Mouse (Mus musculus) Patski (cell line): ENCODE measurements around the gene Crybg3. TPM values are rescaled to one million over a fixed set of nuclear protein-coding genes. Genes with fewer than 3 reads are reported as not detected.

ENCODE experiments used
- ATAC-seq: fragments of 100-300 bp; one replicate; pipeline ENCODE4 v1.8.0; 2021
- CTCF ChIA-PET: fragments of 350-600 bp; sonication (Branson Sonifier 250); formaldehyde crosslinking; loops from one replicate; lab custom pipeline; 2022; ENCODE audit warnings: inconsistent platforms; lab: Charles Lee
- POLR2A ChIA-PET: fragments of 350-600 bp; sonication (Branson Sonifier 250); formaldehyde crosslinking; loops from one replicate; lab custom pipeline; 2022; ENCODE audit warnings: antibody characterized with exemption, inconsistent platforms; lab: Charles Lee
- DNase-seq: peaks from one replicate; pipeline ENCODE4 v3.0.0-alpha.2; 2011; ENCODE audit warnings: low read depth, low spot score
- H3K27me3 ChIP-seq: fragments of 371-371 bp; one replicate; pipeline ENCODE4 v1.5.1; 2021
- CTCF ChIP-seq: fragments of 100-300 bp; IDR thresholded peaks from one replicate; pipeline ENCODE4 v1.5.1; 2021
- in situ Hi-C: fragments of 300-500 bp; cut with MboI; formaldehyde crosslinking; loops from 3 replicates; pipeline ENCODE4 v1.11.1; 2018; ENCODE audit warnings: low pct_unique_long_range_greater_than_20kb, mixed read lengths
- polyA plus RNA-seq: library from polyadenylated mRNA; unstranded; gene quantifications from one replicate; pipeline ENCODE4 v1.2.3, GENCODE M21; 2021

Gene Crybg3
- polyA plus RNA-seq, 1 experiment from 2014 or later: 3.5 TPM

DNA sequence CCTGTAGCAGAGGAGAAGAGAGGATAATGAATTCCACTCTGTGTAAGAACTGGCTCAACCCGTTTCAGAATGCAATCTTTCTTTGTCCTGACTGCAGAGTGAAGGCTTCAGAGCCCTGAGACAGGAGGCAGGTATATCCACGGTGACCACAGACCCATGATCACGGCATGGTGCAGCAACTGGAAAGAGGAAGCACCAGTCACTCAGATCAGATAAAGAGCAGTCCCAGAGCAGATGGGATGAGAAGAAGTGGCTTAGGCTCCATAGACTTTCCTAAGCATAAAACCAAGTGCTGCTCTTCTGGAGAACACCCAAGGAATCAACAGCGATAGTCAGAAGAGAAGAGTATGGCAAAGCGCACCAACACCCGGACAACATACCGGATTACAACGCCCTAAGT is 21.5 kb downstream of the Crybg3 start:
- H3K27me3 ChIP-seq: no peaks in the 10 kb centered on the region
- TF ChIP-seq CTCF: no peak
- in situ Hi-C loops: no loop called here
- ChIA-PET CTCF (no interaction called here), POLR2A (no interaction called here)
- DNase-seq (no peak), ATAC-seq (no peak)

DNA sequence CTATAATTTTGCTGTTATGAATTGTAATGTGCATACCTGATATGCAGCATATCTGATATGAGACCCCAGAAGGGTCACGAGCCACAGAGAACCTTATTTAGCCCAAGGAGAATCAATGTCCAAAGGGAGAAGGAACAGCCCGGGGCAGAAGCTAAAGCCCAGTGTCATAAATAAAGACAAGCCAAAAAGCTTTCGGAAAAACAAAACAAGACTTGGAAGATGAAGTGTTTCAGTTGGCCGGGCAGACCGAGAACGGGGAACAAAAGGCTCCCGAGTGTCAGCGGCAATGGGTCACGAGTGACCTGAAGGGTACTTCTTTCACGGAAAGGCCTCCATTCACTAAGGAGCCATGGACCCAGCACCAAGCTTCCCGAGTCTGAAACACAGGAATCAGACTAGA is 26.8 kb downstream of the Crybg3 start:
- DNase-seq (no peak), ATAC-seq (no peak)
- in situ Hi-C loops: no loop called here
- no peaks in the 10 kb centered on the region for H3K27me3 ChIP-seq
- POLR2A ChIA-PET: no interaction called here
- CTCF ChIA-PET: no interaction called here
- TF ChIP-seq CTCF: no peak

DNA sequence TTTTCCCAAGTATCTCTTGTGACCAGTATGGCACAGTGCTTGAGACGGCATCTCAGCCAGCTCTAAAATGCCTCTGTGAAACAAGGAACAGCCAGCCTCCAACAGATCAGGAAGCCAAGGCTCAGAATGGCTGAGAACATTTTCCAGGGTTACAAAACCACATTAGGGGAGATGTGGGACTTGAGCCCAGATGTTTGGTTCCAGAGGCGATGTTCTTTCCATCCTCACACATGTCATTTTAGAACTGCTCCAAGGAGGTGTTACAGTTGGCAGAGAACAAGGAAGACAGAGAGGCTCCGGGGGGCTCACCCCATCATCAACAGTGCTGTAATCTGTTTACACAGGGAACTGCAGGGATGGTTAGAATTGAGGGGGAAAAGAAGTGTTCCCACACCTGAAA is 28.1 kb downstream of the Crybg3 start:
- no peak for TF ChIP-seq CTCF
- POLR2A ChIA-PET: interaction anchor here (0.8 kb wide), 1 partner anchor 47 kb away, joined by 3 read pairs; no protein-coding TSS in a partner anchor
- DNase-seq: no peak

DNA sequence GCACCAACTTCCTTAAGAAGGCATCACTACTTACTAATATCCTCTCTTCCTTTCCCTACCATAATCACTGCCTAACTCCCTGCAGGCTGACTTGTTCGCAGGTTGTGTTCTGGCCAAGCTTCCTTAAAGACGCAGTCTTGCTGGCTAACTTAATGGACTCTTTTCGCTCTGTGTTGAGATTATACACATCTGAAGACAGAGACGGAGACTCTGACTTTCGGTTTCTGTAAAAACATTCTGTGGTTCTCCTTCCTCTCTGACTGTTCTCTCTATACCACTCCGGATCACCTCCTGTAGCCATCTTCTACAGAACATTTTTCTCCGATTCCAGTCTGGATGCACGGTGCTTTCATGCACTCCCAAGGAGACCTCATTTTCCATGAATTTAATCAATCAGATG is 30.0 kb downstream of the Crybg3 start:
- in situ Hi-C loops: no loop called here
- DNase-seq: no peak
- TF ChIP-seq CTCF: no peak
- ChIA-PET POLR2A (no interaction called here), CTCF (no interaction called here)
- H3K27me3 ChIP-seq: no peaks in the 10 kb centered on the region
- no peak for ATAC-seq

More for the DNA sequence above, 28.1 kb downstream of the Crybg3 start:
- CTCF ChIA-PET: no interaction called here
- in situ Hi-C loops: no loop called here
- no peak for ATAC-seq
- no peaks in the 10 kb centered on the region for H3K27me3 ChIP-seq

DNA sequence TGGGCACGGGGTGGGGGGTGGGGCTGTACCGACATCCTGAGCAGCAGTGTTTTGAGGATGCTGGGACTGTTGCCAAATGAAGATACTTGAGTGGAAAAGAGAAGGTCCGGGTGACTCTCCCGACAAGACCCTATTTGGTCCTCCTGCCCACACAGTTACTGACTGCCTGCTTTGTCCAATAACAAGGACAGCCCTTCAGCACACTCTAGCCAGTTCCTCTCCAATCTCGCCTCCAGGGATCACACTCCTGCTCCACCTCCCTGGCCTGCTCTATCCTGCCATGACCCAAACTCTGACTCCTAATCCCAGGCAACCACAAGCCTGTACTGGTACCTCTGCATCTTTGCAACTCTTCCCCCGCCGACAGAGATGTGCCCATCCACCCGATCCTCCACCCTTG is 30.9 kb downstream of the Crybg3 start:
- DNase-seq (no peak), ATAC-seq (no peak)
- in situ Hi-C loops: no loop called here
- POLR2A ChIA-PET: no interaction called here
- TF ChIP-seq CTCF: no peak
- no peaks in the 10 kb centered on the region for H3K27me3 ChIP-seq
- CTCF ChIA-PET: no interaction called here

DNA sequence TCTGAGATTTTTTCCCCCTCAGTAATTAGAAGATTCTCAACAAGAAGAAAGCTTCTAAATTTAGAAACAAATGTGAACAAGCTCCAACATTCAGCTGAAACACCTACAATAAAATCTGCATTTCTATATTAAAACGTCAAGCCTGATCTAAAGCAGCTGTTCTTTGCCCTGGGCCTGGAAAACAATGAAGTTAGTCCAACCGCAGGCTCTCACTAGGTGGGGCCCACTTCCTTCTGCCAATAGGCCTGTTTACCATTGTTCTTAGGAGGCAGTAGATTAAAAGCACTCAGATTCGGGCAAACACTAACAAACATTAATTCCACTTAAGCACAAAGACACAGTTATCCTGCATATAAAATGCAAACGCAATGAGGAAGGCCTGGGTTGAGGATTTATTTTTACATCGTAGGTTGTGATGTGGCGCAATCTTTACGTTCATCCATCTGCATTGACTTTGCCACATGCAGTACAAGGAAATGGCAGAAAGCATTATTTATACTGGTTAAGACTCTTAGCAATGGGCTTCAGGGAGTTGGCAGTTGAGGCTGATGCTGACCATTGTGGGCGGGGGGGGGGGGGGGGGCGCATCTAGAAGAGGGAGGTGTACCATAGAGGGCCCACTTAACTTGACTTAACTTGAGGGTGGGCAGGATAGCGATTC is 32.9 kb downstream of the Crybg3 start:
- no peak for DNase-seq
- in situ Hi-C loops: no loop called here

DNA sequence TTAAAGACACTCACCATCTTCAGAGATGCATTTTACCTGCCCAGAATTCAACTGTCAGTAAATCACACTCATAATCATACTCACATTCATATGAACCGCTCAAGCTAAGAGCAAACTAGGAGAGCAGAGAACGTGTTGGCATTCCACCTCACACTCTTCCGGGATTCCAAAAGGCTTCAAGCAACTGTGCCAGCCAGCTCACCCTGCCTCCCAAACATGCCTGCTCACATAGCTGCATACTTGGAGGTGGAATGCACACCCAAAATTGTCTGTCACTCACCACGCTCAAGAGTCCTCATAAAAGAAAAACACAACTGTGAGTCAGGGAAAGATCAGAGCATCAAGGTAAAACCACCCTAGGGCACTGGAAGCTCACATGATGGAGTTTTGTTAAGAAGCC is 34.3 kb downstream of the Crybg3 start:
- H3K27me3 ChIP-seq: no peaks in the 10 kb centered on the region
- in situ Hi-C loops: no loop called here
- CTCF ChIA-PET: no interaction called here
- TF ChIP-seq CTCF: no peak
- DNase-seq: no peak
- POLR2A ChIA-PET: no interaction called here
- ATAC-seq: no peak

More for the DNA sequence above, 32.9 kb downstream of the Crybg3 start:
- POLR2A ChIA-PET: no interaction called here
- H3K27me3 ChIP-seq: no peaks in the 10 kb centered on the region
- no peak for ATAC-seq
- TF ChIP-seq CTCF: no peak
- CTCF ChIA-PET: interaction anchor here (0.6 kb wide), 1 partner anchor 50 kb away, joined by 3 read pairs; no protein-coding TSS in a partner anchor

DNA sequence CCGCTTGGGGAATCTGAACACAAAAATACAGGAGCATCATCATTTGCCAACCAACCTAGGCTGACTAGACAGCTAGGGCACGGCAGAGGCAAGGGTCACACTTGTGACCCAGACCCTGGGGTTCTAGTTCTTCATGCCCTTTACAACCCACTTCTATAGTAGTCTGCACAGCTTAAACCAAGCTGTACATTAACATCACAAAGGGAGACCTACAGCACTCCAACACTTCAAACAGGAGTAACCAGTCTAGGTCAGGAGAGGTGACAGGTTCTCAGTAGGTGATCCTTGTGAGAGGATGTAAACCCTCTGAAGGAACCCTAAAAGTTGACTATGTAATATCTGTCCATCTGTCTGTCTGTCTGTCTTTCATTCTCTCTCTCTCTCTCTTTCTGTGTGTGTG is 35.1 kb downstream of the Crybg3 start:
- POLR2A ChIA-PET: no interaction called here
- in situ Hi-C loops: no loop called here
- CTCF ChIA-PET: no interaction called here
- TF ChIP-seq CTCF: no peak
- ATAC-seq: no peak
- no peak for DNase-seq
- no peaks in the 10 kb centered on the region for H3K27me3 ChIP-seq

DNA sequence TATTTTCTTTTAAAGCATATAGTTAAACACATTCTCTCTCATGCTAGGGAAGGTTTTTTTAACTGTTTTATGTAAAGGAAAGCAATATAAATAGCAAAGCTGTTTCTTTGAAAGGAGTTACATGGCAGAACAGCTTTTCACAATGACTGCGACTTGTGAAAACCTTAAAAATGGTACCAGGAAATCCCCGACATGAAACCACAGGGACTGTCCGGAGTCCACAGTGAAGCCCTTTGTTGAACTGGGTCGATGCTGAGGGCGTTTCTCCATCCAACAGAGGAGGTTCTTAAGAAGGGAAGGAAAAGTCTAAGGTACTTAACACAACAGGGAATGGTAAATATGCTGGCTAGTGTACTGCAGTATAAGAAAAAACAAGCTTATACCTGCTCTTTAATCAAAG is 36.8 kb downstream of the Crybg3 start:
- no peaks in the 10 kb centered on the region for H3K27me3 ChIP-seq
- CTCF ChIA-PET: interaction anchor here (1.0 to 1.3 kb wide), 3 partner anchors 11 to 21 kb away, joined by 3 to 4 read pairs (median 3); no protein-coding TSS in a partner anchor
- no peak for ATAC-seq
- POLR2A ChIA-PET: no interaction called here
- no peak for TF ChIP-seq CTCF
- in situ Hi-C loops: no loop called here
- no peak for DNase-seq

DNA sequence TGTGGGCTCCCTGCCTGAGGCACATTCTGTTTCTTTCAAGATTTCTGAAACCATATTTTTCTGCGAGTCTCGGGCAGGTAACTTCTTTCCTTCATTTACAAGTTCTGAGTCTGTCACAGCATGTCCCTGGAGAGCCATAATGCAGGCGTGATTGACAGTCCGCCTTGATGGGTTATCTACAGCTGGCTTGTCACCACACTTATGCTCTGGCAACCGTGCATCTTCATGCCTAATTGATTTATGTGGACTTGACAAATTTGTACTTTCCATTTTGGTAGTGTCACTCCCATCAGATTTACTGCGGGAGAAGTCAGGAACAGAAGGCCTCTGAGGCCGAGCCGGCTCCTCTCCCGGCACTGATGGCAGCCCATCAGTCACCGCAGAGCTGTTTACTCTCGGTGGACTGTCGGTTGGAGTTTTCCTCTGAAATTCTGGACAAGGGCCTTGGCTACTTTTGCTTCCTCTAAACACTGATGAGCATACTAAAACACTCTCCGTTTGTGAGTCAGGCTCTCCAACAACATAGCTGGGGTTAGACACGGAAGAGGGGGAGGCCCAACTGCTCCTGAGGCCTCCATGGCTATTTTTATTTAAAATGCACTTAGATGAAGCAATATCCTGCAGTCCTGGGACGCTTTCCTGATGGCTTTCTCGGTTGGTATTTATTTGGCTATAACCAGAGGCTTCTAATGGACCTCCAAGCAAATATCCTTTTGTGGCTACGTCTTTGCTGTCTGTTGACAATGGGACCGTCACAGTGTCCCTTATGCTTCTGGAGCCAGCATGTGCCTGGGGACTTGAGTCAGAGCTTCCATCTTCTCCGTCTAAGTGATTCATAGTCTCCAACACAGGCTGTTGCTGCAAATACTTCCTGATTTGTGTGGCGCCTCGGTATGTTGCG is 41.2 kb downstream of the Crybg3 start:
- TF ChIP-seq CTCF: no peak
- POLR2A ChIA-PET: no interaction called here
- CTCF ChIA-PET: no interaction called here
- DNase-seq: no peak
- ATAC-seq: no peak
- in situ Hi-C loops: no loop called here
- no peaks in the 10 kb centered on the region for H3K27me3 ChIP-seq

DNA sequence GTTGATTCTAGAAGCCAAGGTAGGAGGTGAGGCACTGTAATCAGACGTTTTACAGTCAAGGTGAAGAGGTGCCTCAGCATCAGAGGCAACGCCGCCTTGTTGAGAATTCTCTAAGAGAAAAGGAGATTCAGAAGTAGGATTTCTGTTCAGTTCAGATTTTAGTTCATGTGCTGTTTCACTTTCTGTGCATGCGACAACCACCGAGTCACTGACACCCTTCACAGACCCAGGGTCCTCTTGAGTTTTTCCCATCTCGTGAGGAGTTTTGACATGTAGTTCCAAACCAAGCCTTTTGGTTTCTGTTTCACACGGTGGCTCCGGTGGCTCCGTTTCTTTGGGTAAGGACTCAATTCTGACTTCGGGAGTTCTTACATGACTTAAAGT is 41.9 kb downstream of the Crybg3 start:
- in situ Hi-C loops: no loop called here
- POLR2A ChIA-PET: no interaction called here

More for the DNA sequence above, 41.9 kb downstream of the Crybg3 start:
- TF ChIP-seq CTCF: no peak
- DNase-seq: no peak
- ATAC-seq: no peak
- H3K27me3 ChIP-seq: no peaks in the 10 kb centered on the region
- CTCF ChIA-PET: no interaction called here
